Mouse (Mus musculus): ENCODE measurements around the gene Olfr718-ps1.
A peak's percentile ranks its signal among the peaks of the same experiment; 100 is the strongest.
"Not testable (repeated sequence)": the region's sequence is repeated elsewhere in the genome, so short reads cannot be mapped to it uniquely, and the experiment has no call there.

Gene Olfr718-ps1

GRCm38 (mm10) chr5:143147481-143147880, at the start of gene Olfr718-ps1:
Gene Olfr718-ps1, minus strand, starts transcription at chr5:143147581.
- no peak for DNase-seq (ENCODE audit: low spot score in 2 of 2)

DNA sequence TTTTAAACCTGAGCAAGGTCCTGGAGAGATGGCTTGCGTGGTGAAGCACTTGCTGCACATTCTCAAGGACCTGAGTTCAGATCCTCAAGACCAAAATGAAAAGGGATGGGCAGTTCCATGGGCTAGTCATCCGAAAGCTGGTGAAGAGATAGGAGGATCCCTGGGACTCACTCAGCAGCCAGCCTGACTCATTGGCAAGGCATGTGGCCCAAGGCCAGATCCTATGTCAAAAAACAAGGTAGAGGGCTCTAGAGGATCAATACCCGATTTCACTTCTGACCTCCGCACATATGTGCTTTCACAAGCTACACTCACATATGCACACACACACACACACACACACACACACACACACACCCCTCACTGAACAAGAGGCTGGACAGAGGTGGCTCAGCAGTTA, 49.1 kb upstream of the Olfr718-ps1 start:
- DNase-seq (ENCODE audit: low spot score in 2 of 2) = no peak

- DNase-seq (ENCODE audit: low spot score in 2 of 2) = no peak
These were observed 47.8 kb upstream of the Olfr718-ps1 start for GRCm38 (mm10) chr5:143195166-143195565.

- not testable (repeated sequence) for DNase-seq (ENCODE audit: low spot score in 2 of 2)
These were observed 47.4 kb upstream of the Olfr718-ps1 start for GRCm38 (mm10) chr5:143194747-143195146.

DNA sequence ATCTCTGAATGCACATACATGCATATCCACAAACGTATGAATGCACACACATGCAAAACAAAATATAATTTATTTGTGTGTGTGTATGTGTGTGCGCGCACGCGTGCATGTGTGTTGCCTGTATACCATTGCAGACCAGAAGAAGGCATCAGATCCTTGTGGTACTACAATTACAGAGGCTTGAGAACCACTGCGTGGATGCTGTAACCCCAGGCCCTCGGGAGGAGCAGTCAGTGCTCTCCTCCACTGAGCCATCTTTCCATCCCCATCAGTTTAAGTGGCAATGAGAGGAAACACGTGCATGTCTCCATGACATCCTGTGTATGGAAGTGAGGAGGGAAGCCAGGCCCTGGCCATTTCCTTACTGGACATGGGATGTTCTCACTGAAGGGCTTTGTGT, 45.4 kb upstream of the Olfr718-ps1 start:
- no peak for DNase-seq (ENCODE audit: low spot score in 2 of 2)

DNA sequence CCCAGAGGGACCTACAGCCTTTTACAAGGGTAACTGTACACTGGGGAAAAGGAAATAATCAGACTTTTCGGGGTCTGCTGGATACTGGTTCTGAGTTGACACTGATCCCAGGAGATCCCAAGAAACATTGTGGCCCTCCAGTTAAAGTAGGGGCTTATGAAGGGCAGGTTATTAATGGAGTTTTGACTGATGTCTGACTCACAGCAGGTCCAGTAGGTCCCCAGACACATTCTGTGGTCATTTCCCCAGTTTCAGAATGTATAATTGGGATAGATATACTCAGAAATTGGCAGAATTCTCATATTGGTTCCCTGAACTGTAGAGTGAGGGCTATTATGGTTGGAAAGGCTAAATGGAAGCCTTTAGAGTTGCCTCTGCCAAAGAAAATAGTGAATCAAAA, 40.6 kb upstream of the Olfr718-ps1 start:
- not testable (repeated sequence) for DNase-seq (ENCODE audit: low spot score in 2 of 2)

GRCm38 (mm10) chr5:143180255-143181076, 33.1 kb upstream of the Olfr718-ps1 start, which contains the start of the genes Rbak and Spdye4b:
Gene Rbak, minus strand, starts transcription at chr5:143180775.
Gene Spdye4b, plus strand, starts transcription at chr5:143181017.
- DNase-seq (ENCODE audit: low spot score in 2 of 2) = peak; percentile 96

DNA sequence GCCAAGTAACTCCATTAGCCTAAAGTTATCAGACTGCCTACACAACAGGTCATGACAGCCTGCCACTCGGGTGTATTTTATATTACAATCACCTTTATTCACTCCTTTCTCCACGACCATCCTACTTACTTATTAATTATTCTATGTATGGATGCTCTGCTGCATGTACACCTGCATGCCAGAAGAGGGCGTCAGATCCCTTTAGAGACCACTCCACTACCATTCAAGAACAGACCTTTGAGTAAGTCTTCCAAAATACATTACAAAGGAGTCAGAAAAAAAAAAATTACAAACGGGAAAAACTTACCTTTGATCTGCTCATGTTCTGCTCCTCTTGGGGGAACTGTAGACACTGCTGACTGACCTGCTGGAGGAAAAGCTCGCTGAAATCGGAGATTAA, 31.8 kb upstream of the Olfr718-ps1 start:
- no peak for DNase-seq (ENCODE audit: low spot score in 2 of 2)

DNA sequence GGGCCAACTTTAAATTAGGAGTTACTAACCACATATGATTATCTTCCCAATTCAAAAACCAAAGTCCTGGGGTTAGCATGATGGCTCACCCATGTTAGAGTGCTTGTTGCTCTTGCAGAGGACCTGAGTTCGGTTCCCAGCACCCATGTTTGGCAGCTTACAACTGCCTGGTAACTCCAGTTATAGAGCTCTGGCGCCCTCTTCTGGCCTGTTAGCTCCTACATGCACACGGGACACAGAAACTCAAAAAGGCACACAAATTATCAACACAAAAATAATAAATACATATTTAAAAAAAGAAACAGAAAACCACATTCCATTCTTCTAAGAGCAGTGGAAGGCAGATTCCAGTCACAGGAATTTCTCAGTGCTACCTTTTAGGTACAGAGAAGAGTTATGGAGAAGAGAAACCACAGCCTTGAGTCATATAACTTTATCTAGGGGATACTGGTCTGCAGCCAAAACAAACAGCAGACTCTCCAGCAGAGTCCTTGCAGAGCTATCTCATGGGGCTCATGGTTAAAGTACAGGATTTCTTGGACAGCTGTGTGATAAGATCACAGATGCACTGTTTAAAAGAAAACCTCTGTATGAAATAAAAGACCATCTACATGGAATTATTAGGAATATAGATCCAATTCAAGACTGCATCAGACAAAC, 30.3 kb upstream of the Olfr718-ps1 start:
- DNase-seq (ENCODE audit: low spot score in 2 of 2) = no peak

- DNase-seq (ENCODE audit: low spot score in 2 of 2) = no peak
These were observed 28.6 kb upstream of the Olfr718-ps1 start for GRCm38 (mm10) chr5:143175970-143176369.

DNA sequence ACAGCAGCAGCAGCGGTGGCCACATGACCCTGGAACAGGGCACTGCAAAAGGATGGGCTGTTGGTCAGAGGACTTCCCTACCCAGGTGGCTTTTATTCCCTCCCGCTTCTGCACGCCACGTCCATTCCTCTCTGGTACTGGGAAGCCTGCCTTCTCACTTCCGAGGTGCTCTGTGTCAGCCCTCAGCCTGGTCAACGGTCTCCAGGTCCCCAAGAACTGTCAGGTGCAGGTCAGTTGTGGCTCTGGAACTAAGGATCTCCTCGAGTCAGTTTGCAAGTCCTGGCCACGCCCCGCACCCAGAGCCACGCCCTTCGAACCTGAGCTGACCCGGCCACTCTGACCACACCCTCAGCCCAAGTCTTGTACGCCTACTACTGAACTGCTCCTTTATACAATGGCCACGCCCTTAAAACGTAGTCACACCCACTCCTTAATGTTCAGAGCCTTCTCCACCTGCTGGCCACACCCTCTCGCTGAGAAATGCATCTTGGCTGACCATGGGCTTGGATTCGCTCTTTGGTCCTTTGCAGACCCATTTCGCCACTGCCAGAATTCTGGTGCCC, 18.2 kb upstream of the Olfr718-ps1 start:
- no peak for DNase-seq (ENCODE audit: low spot score in 2 of 2)

- DNase-seq (ENCODE audit: low spot score in 2 of 2) = no peak
These were observed 8.2 kb upstream of the Olfr718-ps1 start for GRCm38 (mm10) chr5:143155534-143155933.

DNA sequence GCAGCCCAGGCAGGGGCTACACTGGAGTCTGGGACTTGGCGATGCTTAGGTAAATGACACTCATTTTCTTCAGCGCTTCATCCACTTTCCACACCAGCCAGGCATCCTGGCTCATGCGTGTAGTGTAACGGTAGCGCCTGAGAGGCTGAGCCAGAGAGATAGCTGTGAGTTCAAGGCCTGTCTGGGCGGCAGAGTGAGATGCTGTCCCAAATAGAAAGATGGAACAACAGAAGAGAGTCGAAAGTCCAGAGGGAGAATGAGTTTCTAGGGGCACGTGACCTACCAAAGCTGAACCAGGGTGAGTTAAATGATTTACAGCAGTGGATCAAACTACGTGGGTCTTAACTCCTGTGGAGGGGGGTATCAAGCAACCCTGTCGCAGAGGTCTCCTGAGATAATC, 6.4 kb upstream of the Olfr718-ps1 start:
- DNase-seq (ENCODE audit: low spot score in 2 of 2) = no peak

- DNase-seq (ENCODE audit: low spot score in 2 of 2) = no peak
These were observed 2.7 kb upstream of the Olfr718-ps1 start for GRCm38 (mm10) chr5:143150044-143150443.

DNA sequence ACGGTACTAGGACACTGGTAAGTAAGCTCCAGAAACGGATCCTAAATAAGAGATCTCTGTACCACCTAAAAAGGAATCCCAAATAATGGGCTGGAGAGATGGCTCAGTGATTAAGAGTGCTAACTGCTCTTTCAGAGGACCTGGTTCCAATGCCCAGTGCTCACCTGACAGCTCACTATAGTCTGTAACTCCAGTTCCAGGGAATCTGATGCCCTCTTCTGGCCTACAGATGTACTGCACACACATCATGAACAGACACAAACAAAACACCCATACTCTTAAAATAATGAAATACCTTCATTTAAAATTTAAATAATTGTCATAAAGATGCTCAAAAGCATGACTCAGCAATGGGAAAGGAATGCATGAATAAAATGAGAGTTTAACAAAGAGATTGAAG, 2.2 kb upstream of the Olfr718-ps1 start:
- no peak for DNase-seq (ENCODE audit: low spot score in 2 of 2)

DNA sequence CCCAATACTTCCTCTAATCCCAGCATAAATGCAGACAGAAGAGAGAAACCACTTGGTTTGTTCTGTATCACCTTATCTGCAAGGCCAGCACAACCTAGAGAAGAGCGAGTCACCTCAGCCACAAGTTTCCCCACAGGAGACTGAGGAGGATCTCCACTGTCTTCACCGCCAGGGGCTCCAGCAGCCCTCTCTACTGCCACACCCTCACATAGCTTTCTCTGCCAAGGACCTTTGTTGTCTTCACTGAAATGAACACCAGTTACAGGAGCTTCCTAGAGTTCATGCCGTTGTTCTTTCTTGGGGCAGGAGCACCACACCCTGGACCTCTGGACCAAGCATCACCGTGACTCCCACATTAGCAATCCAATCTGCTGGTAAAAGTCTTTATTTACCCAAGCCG, 1.3 kb upstream of the Olfr718-ps1 start:
- DNase-seq (ENCODE audit: low spot score in 2 of 2) = no peak

- no peak for DNase-seq (ENCODE audit: low spot score in 2 of 2)
These were observed 9.8 kb downstream of the Olfr718-ps1 start for GRCm38 (mm10) chr5:143137580-143137979.

DNA sequence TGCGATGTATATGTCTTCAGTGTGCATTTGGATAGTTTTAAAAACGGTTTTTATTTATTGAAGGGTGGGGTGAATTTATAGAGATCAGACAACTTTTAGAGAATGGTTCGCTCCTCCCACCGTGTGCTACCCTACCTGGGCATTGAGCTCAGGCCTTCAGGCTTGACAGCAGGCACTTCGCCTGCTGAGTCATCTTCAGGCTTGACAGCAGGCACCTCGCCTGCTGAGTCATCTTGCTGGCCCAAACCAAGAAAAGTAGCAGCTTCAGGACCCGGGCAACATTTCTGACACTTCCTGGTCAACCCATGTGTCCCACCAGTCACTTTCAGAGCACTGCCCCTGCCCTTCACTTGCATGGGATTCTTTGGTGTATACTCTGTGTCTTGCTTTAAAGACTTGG, 12.3 kb downstream of the Olfr718-ps1 start:
- DNase-seq (ENCODE audit: low spot score in 2 of 2) = no peak

GRCm38 (mm10) chr5:143134216-143135010, 13.0 kb downstream of the Olfr718-ps1 start:
- not testable (repeated sequence) for DNase-seq (ENCODE audit: low spot score in 2 of 2)

- DNase-seq (ENCODE audit: low spot score in 2 of 2) = no peak
These were observed 14.4 kb downstream of the Olfr718-ps1 start for GRCm38 (mm10) chr5:143132935-143133514.

GRCm38 (mm10) chr5:143130342-143130741, 17.0 kb downstream of the Olfr718-ps1 start:
- no peak for DNase-seq (ENCODE audit: low spot score in 2 of 2)

Measured in right cerebral cortex, adult 2 months (tissue).